Mouse (Mus musculus) liver, postnatal 0 days (tissue): ENCODE results near the gene Zbtb5.

ENCODE experiments used
- CTCF ChIP-seq: sonication (generic); IDR thresholded peaks from 2 replicates; pipeline ENCODE4 v1.5.1; 2016; ENCODE audit warnings: antibody characterized with exemption, low read depth
- EP300 ChIP-seq: IDR thresholded peaks from 2 replicates; pipeline ENCODE4 v1.6.1; 2016; ENCODE audit warnings: antibody characterized with exemption, low read depth, mild to moderate bottlenecking

DNA sequence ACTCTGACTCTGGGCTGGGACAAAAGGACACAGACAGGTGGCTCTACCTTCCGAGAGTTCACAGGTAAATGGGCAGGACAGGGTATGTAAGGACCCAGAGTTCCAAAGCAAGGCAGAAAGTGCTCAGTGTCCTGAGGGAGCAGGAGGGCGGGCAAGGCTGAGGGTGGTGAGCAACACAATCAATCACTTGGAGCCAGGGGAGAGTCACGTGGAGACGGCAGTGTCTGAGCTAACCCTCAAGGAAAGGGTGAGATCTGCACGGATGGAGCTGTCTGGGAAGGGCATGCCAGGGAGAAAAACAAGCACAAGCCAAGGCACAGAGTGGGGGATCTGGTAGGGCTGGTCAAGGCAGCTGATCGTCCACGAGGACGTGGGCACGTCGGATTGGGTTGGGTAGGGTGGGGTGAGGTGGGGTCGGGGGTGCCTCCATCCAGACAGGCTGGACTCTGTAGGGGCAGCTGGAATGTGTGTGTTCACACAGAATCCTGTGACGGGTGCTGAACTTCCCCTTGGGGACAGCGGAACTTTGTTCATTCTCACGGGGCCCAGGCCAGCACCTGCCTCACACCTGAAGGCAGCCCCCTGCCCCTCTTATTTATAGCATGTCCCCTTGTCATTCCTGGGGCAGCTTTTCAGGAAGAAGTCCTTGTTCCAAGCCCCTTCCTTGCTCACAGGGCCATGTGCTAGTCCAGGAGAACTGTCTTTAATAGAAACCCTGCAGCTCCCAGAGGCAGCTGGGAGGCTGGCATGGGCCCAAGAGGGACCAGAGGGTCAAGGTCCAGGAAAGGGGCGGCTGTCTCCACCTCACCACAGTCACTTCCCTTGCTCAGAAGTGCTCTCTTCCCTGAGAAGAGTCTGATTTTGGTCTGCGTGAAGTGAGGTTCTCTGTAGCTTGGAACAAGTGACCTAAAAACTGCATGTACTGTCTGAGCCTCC, 22.7 kb upstream of the Zbtb5 start:
- TF ChIP-seq CTCF = no peak
- TF ChIP-seq EP300 = no peak
